Mouse (Mus musculus): ENCODE results near the gene Rrp12. TPM values are rescaled to one million over a fixed set of nuclear protein-coding genes. Genes with fewer than 3 reads are reported as not detected.

Gene Rrp12
- 6.3 and 6.4 TPM in 2 replicates for polyA plus RNA-seq (2015; fragmentation: Nextera tagmentation; extraction: Ambion mirVana)

DNA sequence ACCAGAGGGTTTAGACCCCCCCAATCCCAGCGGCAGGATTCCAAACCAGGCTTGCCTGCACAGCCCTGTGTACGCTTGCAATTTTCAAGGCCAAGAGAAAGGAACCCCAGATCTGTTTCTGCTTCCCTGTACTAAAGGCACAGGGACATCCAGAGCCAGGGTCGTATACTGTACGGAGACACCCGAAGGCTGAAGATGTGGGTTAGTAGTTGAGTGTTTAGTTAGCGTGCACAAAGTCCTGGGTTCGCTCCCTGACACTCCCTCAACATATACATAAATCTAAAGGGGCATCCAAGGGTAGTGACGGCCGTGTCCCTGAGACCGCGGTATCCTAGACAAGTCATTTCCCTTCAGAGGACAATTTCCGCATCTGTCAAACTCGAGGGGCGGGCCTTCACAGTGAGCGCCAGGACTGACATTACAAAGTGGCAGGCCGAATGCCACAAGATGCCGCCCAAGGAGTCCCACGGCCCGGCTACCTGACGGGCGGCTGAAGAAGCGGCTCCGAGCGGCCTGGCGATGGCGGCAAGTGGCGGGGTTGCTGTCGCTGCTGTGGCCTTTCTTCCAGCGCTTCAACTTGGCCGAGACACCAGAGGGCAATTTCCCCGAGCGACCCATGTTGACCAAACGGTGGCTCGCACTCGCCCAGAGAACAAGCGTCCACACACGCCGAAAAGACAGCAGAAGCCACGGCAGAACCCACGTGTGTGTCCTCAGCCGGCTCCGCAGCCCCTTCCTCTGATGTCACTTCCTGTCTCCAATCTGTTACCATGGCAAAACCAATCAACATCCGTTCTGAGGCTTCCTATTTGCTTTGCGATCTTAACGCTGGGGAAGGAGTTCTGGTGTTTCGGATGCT, at the start of gene Rrp12:
Rrp12 (minus strand) TSS at position 714 of the 859 bp plus-strand sequence.
- ATAC-seq (ENCODE audit: low FRiP score, low TSS enrichment) (peak; percentile 94), DNase-seq (ENCODE audit: low spot score) (peak; percentile 84)
- H3K4me3 ChIP-seq (ENCODE audit: low read depth, low read length) = peak within 1 kb of the TSS; percentile 70
- peak within 1 kb of the TSS; percentile 61 for H3K27ac ChIP-seq (replicated peaks)
- H3K4me1 ChIP-seq (replicated peaks; ENCODE audit: control insufficient read depth, insufficient read depth) = 0 out of 2 replicates have a peak, but pooled peaks cover 3% of the 10 kb centered on the region
- 1% methylated on average over 46 of the region's 46 CpGs for WGBS
- TF ChIP-seq EP300 (optimal IDR thresholded peaks at IDR 0.05) = no peak
- no peak for TF ChIP-seq CTCF (IDR thresholded peaks at IDR 0.05; ENCODE audit: low read depth)
- no peaks in the 10 kb centered on the region for H3K36me3 ChIP-seq (ENCODE audit: control insufficient read depth, insufficient read depth, low read length)
- H3K4me2 ChIP-seq (replicated peaks; ENCODE audit: low read depth) = peak within 1 kb of the TSS; percentile 85
- H3K9ac ChIP-seq (ENCODE audit: low read length) = peak within 1 kb of the TSS; percentile 54
- no peaks in the 10 kb centered on the region for H3K9me3 ChIP-seq (ENCODE audit: control insufficient read depth, low read length)
- no peaks in the 10 kb centered on the region for H3K27me3 ChIP-seq (ENCODE audit: control insufficient read depth, insufficient read depth, low read length)

DNA sequence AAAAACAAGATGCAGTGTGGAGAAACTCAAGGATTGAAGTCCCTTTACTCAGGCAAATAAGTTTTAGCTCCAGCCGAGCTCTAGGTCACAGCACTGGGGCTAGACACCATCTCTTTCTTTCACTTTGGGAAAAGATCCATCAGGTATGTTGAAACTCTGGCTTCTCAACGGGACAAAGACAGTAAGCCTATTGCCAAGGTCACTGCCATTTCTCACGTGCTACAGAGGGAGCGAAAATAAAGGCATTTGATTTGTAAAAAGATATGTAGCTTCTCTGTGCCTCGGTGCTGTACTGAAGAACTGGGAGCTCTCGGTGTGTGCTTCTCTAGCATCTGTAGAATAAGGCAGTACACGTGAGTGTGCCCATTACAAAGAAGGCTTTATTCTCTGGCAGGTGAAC, 47.9 kb upstream of the Rrp12 start:
- H3K27me3 ChIP-seq (ENCODE audit: control insufficient read depth, insufficient read depth, low read length) = no peaks in the 10 kb centered on the region
- no peak overlapping the region for H3K4me2 ChIP-seq (replicated peaks; ENCODE audit: low read depth)
- H3K4me3 ChIP-seq (ENCODE audit: low read depth, low read length) = no peak overlapping the region
- no peak for DNase-seq (ENCODE audit: low spot score)
- no peaks in the 10 kb centered on the region for H3K4me1 ChIP-seq (replicated peaks; ENCODE audit: control insufficient read depth, insufficient read depth)
- 89% methylated on average over 7 of the region's 7 CpGs for WGBS
- H3K9ac ChIP-seq (ENCODE audit: low read length) = no peak overlapping the region
- ATAC-seq (ENCODE audit: low FRiP score, low TSS enrichment) = no peak
- H3K36me3 ChIP-seq (ENCODE audit: control insufficient read depth, insufficient read depth, low read length) = peaks cover 39% of the 10 kb centered on the region
- H3K9me3 ChIP-seq (ENCODE audit: control insufficient read depth, low read length) = no peaks in the 10 kb centered on the region
- H3K27ac ChIP-seq (replicated peaks) = no peak overlapping the region
- no peak for TF ChIP-seq CTCF (IDR thresholded peaks at IDR 0.05; ENCODE audit: low read depth)
- TF ChIP-seq EP300 (optimal IDR thresholded peaks at IDR 0.05) = no peak

DNA sequence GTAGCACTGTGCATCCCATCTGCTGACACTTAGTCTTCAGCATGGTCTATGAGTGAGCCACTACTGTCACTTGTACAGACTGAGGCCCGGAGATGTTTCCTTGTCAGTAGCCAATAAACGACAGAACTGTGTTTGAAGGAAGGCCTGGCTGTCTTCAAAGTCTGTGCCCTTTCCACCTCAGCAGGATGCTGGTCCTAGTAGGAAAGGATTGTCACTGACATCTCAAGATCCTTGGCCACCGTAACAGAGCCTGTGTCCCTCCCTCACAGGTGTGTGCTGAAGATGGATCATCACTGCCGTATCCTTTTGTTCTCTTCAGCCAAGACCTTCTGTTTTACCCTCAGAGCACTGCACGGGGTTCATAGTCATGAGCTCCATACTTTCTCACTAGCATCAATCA, 42.6 kb upstream of the Rrp12 start:
- WGBS = 91% methylated on average over 5 of the region's 5 CpGs
- DNase-seq (ENCODE audit: low spot score) (no peak), ATAC-seq (ENCODE audit: low FRiP score, low TSS enrichment) (no peak)
- no peak overlapping the region for H3K9ac ChIP-seq (ENCODE audit: low read length)
- H3K27me3 ChIP-seq (ENCODE audit: control insufficient read depth, insufficient read depth, low read length) = no peaks in the 10 kb centered on the region
- H3K4me3 ChIP-seq (ENCODE audit: low read depth, low read length) = no peak overlapping the region
- H3K9me3 ChIP-seq (ENCODE audit: control insufficient read depth, low read length) = no peaks in the 10 kb centered on the region
- H3K36me3 ChIP-seq (ENCODE audit: control insufficient read depth, insufficient read depth, low read length) = peaks cover 15% of the 10 kb centered on the region
- H3K4me1 ChIP-seq (replicated peaks; ENCODE audit: control insufficient read depth, insufficient read depth) = no peaks in the 10 kb centered on the region; the same call in 1 of the 2 replicates
- H3K27ac ChIP-seq (replicated peaks) = no peak overlapping the region
- TF ChIP-seq CTCF (IDR thresholded peaks at IDR 0.05; ENCODE audit: low read depth) = no peak
- no peak for TF ChIP-seq EP300 (optimal IDR thresholded peaks at IDR 0.05)
- no peak overlapping the region for H3K4me2 ChIP-seq (replicated peaks; ENCODE audit: low read depth)

GRCm38 (mm10) chr19:41935921-41936320, 39.9 kb upstream of the Rrp12 start:
- WGBS = 86% methylated on average over 1 of the region's 1 CpGs
- Histone ChIP-seq H3K4me3 (ENCODE audit: low read depth, low read length) (no peak overlapping the region), H3K27me3 (ENCODE audit: control insufficient read depth, insufficient read depth, low read length) (no peaks in the 10 kb centered on the region), H3K4me2 (replicated peaks; ENCODE audit: low read depth) (no peak overlapping the region), H3K9me3 (ENCODE audit: control insufficient read depth, low read length) (no peaks in the 10 kb centered on the region), H3K27ac (replicated peaks) (no peak overlapping the region), H3K36me3 (ENCODE audit: control insufficient read depth, insufficient read depth, low read length) (peaks cover 11% of the 10 kb centered on the region), H3K4me1 (replicated peaks; ENCODE audit: control insufficient read depth, insufficient read depth) (no peaks in the 10 kb centered on the region; the same call in 1 of the 2 replicates), H3K9ac (ENCODE audit: low read length) (no peak overlapping the region)
- no peak for TF ChIP-seq EP300 (optimal IDR thresholded peaks at IDR 0.05)
- TF ChIP-seq CTCF (IDR thresholded peaks at IDR 0.05; ENCODE audit: low read depth) = no peak
- ATAC-seq (ENCODE audit: low FRiP score, low TSS enrichment) (no peak), DNase-seq (ENCODE audit: low spot score) (no peak)

DNA sequence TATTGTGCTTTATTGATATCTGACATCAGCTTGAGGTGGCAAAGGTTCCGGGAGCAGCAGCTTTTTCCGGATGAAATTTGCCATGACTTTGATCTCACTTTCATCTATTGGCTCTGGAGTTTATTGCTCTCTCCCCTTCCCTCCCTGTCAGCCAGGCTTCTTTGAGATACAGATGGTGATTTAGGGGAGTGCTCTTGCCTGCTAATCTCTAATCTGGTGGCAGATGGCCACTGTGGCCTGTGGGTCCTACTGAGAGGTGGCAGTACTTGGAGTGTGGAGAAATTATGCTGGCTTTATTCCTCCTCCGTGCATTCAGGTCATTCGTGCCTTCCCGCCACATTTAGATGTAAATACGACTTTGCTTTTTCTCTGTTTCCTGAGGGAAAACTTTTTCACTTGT, 38.2 kb upstream of the Rrp12 start:
- WGBS = 26% methylated on average over 6 of the region's 6 CpGs
- Histone ChIP-seq H3K27me3 (ENCODE audit: control insufficient read depth, insufficient read depth, low read length) (no peaks in the 10 kb centered on the region), H3K27ac (replicated peaks) (no peak overlapping the region), H3K4me1 (replicated peaks; ENCODE audit: control insufficient read depth, insufficient read depth) (no peaks in the 10 kb centered on the region; the same call in 1 of the 2 replicates), H3K36me3 (ENCODE audit: control insufficient read depth, insufficient read depth, low read length) (peaks cover 11% of the 10 kb centered on the region; the same call in 1 of the 2 replicates), H3K9ac (ENCODE audit: low read length) (peak overlapping the region; percentile 77), H3K4me2 (replicated peaks; ENCODE audit: low read depth) (peak overlapping the region; percentile 69), H3K4me3 (ENCODE audit: low read depth, low read length) (peak overlapping the region; percentile 84), H3K9me3 (ENCODE audit: control insufficient read depth, low read length) (no peaks in the 10 kb centered on the region)
- ATAC-seq (ENCODE audit: low FRiP score, low TSS enrichment) (no peak), DNase-seq (ENCODE audit: low spot score) (no peak)
- TF ChIP-seq CTCF (IDR thresholded peaks at IDR 0.05; ENCODE audit: low read depth) (no peak), EP300 (optimal IDR thresholded peaks at IDR 0.05) (no peak)

Data from stomach, postnatal 0 days (tissue).